Mouse (Mus musculus): Measurements from ENCODE around the gene Acsbg1.
"Not testable (repeated sequence)": the region's sequence is repeated elsewhere in the genome, so short reads cannot be mapped to it uniquely, and the experiment has no call there.

Acsbg1 gene

DNA sequence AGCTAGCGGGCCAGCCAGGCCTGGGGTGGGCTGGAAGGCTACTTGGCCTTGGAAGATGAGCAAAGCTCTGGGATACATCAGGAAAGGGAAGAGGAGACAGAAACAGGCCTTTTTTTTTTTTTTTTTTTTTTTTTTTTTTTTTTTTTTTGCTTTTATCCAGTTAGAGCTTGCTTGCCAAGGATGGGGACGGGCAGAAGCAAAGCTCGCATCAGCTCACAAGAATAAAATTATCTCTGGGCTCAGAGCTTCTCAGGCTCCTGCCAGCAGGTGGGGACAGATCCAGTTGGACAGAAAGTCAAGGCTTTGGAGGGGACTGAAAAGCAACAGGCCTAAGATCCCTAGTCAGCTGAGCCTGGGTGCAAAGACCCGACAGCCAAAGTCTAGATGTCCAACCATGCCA lies 32.9 kb downstream of the Acsbg1 start:
- ATAC-seq (ENCODE audit: insufficient number of reproducible peaks, low FRiP score, low TSS enrichment) = no peak; the same call in 1 of the 2 replicates

DNA sequence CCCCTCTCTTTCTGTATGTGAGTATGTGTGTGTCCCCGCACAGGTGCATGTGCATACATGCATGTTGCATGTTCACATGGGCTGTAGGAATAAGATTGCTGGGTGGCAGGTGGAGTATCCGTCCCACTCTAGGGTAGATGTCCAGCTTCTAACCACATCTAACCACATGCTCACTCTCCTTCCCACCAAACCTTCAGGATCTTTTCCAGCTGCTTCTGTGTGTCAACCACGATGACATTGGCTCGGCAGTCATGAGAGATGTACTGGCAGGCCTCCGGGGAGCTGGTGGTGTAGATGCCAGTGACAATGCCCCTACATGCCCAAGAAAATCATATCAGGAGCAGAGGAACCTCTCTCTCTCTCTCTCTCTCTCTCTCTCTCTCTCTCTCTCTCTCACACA lies 34.4 kb downstream of the Acsbg1 start:
- no peak for ATAC-seq (ENCODE audit: insufficient number of reproducible peaks, low FRiP score, low TSS enrichment)

DNA sequence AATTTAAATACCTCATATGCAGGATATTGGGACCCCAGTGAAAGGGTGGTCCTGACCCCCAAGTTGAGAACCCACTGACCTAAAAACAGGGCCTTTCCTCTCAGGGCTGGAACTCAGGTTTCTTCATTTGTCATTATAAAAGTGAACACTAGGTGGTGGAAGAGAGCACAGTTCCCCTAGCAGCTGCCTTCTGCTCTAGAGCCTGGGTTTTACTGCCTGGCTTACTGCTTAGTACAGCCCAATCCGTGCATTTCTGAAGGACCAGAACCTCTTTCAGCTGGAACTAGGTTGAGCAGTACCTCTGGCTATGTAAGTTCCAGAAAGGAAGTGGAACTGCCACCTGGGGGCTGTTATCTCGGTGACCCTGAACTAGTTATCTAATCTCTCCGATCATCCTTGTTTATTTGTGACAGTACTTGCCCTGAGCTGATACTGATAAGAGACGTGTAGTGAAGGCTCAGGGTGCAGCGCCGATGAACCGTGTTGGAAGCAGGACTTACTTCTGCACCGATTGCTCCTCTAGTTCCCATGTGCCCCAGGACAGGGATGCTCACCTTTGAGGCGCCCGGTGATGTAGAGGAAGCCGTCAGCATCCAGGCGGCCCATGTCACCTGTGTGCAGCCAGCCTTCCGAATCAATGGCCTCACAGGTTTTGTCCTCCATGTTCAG lies 47.4 kb downstream of the Acsbg1 start:
- ATAC-seq (ENCODE audit: insufficient number of reproducible peaks, low FRiP score, low TSS enrichment) = peak; percentile 61; the same call in 1 of the 2 replicates

DNA sequence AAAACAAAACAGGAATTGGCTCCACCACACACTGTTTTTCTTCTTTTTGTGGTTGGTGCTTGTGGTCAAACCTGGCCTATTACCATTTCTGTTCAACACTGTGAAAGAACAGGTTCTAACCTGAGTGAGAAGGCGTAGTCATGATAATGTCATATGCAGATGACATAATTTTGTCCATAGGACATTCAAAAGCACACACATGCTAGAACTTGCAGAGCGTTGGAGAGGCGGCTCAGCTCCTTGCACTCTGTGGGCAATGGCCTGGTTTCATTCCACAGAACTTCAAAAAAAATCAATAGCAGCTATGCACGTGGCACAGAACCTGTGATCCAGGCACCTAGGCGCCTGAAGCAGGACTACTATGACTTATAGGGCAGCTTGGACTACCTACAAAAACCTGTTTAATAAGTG lies 48.9 kb downstream of the Acsbg1 start:
- no peak for ATAC-seq (ENCODE audit: insufficient number of reproducible peaks, low FRiP score, low TSS enrichment)

DNA sequence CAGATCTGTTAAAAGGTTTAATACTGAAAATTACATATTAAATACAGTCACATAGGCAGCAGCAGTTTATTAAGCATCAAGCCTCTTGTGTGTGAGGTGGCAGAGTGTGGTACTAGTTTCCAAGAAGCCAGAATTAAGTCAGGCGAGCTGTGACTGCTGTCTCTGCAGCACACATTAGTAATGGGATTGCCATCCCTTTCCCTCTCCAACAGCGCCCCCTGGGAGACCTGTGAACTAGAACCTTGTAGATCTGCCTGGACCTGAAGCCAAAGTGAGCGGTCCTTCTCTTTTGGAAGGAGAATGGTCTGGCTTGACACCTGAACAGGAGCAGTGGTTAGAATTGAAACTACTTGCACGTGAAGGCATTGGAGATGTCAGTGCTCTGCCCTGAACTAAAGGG lies 56.8 kb downstream of the Acsbg1 start:
- no peak for ATAC-seq (ENCODE audit: insufficient number of reproducible peaks, low FRiP score, low TSS enrichment)

DNA sequence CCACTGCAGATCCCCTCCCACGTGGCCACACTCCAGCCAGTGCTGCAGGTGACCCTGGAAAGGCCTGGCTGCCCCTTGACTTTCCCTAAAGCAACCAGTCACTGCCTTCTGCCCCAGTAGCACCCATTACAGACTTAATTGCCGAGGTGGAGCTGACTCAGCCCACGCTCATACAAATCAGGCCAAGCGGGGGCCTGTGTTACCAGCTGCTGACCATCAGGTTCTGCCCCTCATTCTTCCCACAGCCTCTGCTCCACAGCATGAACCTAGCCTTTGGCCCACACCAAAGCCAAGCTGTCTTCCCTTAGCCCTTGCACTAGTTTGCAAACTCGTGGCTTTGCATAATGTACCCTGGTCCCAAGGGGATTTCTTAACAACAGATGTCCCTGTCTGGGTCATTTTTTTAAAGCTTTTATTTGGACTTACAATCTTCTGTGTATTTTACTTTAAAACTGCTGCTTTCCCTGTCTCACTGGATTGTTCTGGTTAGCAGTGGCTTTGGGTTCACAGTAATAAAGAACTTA lies 57.5 kb downstream of the Acsbg1 start:
- no peak for ATAC-seq (ENCODE audit: insufficient number of reproducible peaks, low FRiP score, low TSS enrichment)

DNA sequence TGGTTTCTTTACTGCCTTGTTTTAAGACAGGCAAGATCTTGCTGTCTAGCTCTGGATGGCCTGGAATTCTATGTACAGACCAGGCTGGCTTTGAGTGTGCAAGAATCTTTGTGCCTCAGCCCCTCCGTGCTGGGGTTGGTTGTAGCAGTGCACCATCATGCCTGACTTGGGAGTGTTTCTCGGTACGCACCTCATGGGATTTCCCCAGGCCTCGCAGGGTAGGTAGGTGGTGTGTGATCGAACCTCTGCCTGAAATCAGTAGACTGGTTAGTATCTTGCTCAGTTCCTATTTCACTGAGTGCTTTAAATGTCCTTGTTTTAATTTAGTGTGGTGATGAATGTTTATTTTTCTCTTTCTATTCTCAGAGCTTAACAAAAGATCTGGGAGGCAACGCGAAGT lies 58.8 kb downstream of the Acsbg1 start:
- ATAC-seq (ENCODE audit: insufficient number of reproducible peaks, low FRiP score, low TSS enrichment) = no peak

DNA sequence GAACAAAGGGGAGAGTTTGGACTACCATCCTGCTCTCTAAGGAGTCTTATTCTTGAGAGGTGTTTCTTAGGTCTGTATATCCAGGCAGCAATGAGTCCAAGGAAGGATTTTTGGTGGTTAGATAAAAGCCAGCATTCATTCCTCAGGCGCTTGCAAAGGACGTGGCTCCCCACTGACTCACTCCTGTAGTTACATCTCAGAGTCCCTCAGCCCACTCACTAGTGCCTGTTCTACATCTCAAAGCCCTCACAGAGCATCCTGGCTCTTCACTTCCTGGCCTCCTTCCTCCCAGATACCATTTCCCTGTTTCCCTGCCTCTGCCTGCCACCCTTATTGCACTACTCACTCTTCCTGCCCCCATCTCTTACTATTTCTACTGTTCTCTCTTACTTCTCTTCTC lies 59.3 kb downstream of the Acsbg1 start:
- no peak for ATAC-seq (ENCODE audit: insufficient number of reproducible peaks, low FRiP score, low TSS enrichment)

DNA sequence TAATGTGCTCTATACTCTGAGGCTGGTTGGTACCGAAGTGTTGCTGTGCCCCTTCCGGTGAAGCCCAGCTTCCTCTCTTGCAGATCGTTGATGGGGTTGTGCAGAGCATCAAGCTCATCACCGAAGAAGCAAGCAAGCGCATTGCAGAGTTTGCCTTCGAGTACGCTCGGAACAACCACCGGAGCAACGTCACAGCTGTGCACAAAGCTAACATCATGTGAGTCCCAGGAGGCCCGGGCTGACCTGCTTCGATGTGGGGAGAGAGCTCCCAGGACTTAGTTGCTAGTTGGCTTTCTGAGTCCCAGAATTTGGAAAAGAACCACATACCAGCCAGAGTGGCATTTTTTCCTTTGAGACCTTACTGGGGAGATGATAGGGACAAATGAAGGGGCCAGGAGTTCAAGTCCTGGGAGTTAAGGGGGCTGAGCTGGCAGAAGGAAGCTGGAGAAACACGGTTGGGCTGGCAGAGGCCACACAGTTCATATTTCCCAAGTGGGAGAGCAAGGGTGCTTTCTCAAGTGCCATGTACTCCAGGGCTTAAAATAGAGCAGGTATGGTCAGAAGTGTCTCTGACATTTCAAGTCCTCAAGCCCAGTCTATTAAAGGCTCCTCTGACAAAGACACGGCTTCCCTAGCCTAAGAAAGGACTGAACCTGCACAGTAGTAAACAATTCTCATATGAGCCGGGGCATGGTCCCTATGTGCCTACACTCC lies 64.8 kb downstream of the Acsbg1 start:
- no peak for ATAC-seq (ENCODE audit: insufficient number of reproducible peaks, low FRiP score, low TSS enrichment)

DNA sequence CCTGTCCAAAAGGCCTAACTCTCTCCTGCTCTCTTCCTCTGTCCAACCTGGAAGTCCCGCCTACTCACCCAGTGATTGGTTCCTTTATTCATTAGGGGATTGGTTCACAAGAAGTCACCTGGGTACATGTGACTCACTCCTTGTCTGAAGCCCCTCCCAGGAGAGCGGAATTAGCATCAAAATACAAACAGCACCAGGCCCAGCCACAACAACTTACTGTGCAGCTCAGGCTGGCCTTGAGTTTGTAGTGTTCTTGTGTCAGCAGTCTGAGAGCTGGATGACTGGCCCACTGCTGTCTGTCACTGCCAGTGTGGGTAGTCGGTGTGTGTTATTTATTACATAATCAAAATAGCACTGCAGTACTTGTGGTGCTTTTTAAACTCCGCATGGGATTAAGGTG lies 68.0 kb downstream of the Acsbg1 start:
- not testable (repeated sequence) for ATAC-seq (ENCODE audit: insufficient number of reproducible peaks, low FRiP score, low TSS enrichment)

DNA sequence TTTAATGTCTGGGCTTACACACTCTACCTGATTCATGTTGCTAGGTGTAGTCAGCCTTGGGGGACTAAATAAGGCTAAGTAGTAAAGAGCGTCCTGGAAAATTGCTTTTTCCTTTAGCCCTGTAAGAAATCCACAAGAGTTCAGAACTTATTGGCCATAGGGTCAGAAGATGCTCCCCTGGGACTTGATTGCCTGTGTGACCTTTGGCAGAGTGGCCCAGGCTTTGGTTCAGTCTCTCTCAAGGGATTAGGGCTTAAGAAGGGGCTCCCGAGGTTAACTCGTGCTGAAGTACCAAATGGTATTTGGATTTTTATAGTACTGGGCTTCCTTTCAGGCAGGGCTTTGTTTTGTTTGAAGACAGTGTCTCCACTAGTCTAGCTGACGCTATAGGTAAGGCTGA lies 73.8 kb downstream of the Acsbg1 start:
- ATAC-seq (ENCODE audit: insufficient number of reproducible peaks, low FRiP score, low TSS enrichment) = no peak

DNA sequence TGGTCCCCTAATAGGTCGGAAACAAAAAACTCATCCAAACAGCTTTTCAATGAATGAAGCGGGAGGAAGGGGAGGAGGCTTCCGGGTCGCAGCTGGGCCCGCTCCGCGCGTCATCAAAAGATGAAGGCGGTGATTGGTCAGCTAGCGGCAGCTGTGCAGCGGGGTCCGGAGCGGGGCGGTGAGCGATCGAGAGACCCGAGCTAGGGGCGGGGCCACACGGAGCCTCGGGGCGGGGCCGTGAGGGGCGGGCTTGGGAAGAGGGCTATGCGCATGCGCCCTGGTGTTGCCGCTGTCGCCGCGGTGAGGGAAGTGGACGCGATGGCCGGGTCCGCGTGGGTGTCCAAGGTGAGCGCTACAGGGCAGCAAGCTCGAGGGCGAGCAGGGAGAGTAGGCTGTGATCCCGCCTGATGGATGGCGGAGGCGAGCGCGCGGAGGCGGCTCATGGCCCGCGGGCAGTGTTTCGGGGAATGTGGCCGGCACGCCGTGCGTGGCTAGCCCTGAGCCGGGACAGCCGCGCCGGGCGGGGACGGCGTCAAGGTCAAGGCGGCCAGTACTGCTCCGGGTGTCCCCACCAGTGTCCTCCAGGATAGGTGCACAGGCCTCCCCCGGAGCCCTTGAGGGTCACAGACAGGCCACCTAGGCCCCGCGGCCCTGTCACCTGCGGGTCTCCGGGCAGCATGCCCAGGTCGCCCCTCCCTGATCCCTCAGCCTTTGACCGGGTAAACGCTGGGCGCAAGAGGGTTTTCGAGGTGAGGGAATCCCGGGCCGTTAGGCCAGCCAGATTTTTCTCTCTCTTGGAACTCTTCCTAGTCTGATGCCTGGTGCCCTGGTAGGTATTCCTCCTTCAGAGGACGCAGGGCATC lies 75.2 kb downstream of the Acsbg1 start, which contains the start of gene Idh3a:
Gene Idh3a (plus strand): TSS at position 136 of the 863 bp plus-strand sequence.
- peak; percentile 91 for ATAC-seq (ENCODE audit: insufficient number of reproducible peaks, low FRiP score, low TSS enrichment)

DNA sequence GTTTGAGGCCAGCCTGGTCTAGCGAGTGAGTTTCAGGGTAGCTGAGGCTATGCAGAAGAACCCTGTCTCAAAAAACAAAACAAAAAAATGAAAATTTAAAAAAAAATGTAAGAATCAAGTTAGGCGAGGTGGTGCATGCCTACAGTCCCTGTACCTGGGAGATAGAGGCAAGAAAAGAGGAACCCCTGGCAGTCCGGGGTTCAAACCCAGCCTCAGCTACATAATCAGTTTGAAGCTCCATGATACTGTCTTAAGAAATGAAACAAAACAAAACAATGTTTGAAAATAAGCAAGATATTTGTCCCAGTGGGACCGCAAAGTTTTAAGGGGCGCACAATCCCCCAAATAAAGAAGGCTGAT lies 75.9 kb downstream of the Acsbg1 start:
- no peak for ATAC-seq (ENCODE audit: insufficient number of reproducible peaks, low FRiP score, low TSS enrichment)

DNA sequence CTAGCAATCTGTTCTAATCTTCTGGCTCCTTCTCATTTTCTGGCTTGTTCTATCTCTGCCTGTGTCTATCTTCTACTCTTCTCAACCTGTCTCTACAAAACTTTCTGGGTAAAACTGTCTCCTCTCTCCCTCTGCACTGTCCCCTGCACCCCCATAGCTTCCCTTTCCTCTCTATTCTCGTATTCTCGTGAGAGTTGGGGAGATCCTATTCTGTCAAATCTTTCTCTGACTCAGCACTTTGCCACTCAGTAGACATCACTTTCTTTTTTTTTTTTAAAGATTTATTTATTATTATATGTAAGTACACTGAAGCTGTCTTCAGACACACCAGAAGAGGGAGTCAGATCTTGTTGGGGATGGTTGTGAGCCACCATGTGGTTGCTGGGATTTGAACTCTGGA lies 77.5 kb downstream of the Acsbg1 start:
- not testable (repeated sequence) for ATAC-seq (ENCODE audit: insufficient number of reproducible peaks, low FRiP score, low TSS enrichment)

DNA sequence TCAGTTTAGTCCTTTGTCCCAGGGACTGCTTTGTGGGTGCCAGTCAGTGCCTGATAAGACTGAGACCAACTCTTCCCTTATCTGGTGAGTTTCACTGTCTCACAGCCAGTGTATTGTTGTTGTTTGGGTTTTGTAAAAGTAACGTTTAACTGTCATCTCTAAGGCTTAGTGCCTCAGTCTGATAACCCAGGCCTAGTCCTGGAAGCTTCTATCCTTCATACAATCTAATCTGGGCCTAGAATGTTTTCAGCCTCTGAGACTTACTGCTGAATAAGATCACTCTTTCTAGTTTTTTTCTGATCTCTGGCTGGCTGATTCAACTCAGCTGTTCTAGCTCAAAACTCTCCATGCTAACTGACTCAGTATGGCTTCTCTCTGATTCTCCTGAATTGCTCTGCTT lies 78.0 kb downstream of the Acsbg1 start:
- no peak for ATAC-seq (ENCODE audit: insufficient number of reproducible peaks, low FRiP score, low TSS enrichment)

DNA sequence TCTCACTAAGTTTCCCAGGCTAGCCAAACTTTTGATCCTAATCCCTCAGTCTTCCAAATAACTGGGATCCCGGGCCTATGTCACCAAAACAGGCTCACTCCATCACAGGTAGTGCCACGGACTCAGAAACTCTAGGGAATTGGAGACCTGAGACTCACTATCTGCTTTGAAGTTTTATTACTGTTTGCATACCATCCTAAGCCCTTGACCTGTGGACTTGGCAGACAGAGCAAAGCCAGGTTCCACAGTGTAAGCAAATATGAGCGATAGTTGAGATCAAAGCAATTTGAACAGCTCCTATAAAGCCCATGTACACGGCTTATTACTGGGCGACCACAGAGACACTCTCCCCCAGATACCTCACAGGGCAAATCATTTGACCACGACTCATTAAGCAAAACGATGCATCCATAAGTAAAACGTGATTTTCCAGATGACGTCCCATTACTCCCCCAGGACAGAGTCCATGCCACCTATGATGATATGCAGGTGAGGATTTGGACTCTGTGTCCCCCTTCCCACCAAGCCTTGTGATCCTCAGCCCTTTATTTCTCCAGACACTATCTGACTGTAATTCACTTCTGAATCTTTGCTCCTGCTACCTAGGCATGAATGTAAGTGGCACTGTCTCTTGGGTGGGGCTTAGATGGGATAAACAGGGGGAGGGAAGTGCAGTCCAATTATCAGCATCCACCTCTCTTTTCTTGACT lies 90.4 kb downstream of the Acsbg1 start:
- no peak for ATAC-seq (ENCODE audit: insufficient number of reproducible peaks, low FRiP score, low TSS enrichment)

DNA sequence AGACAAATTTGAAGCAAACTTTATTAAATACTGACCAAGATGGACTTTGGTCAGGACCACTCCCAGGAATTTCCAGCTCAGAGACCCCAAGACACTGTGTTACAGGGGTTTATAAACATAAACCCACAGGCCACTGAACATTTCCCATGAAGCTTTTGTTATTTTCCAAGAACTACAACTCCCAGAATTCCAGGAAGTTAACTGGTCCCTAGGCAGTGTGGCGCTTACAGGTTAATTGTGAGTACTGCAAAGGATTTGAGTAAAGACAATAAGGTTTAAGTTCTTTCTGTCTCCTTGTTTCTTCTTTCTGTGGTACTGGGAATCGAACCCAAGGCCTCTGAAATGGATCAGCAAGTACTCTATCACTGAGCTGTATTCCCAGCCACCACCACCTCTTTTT lies 92.9 kb downstream of the Acsbg1 start:
- no peak for ATAC-seq (ENCODE audit: insufficient number of reproducible peaks, low FRiP score, low TSS enrichment)

DNA sequence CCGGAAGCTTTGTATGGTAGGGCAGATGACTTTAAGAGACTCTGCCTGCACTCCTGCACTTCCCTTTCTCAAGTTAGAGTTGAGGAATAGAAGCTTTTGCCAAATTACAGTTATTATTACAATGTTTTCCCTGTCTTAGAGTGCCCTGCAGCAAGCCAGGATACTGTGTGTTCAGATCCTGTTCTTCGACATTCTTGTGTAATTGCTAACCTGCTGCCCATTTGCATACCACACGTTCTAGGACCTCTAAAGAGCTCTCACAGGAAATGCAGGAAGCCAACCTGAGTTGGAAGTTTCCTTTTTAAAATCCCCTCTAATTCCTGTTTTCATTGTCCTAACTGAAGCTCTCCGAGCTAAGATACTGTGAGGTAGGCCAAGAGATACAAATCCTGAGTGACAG lies 94.7 kb downstream of the Acsbg1 start:
- no peak for ATAC-seq (ENCODE audit: insufficient number of reproducible peaks, low FRiP score, low TSS enrichment)

DNA sequence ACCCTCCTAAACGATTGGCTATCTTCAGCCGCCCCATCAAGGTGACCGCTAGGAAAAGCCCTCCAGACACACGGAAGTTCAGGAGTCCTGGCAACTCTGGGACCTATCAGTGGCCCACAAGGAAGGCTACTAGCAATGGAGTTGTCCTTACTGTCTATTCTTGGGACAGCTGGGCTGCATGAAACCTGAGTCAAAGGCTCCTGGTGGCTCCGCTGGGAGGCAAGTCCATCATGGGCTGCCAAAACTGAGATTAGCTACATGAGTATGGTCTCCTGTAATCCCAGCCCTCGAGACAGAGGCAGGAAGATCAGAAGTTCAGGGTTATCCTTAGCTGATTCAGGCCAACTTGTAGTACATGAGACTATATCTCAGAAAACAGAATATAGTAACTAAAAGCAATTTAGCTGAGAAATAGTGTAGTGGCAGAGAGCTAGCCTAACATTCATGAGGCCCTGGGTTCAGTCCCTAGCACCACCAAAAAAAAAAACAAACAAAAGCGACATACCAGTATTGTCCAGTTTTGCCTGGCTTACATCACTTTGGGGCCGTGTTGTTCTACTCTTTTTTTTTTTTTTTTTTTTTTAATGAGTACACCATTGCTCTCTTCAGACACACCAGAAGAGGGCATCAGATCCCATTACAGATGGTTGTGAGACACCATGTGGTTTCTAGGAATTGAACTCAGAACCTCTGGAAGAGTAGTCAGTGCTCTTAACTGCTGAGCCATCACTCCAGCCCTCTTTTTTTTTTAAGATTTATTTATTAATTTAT lies 100.7 kb downstream of the Acsbg1 start:
- ATAC-seq (ENCODE audit: insufficient number of reproducible peaks, low FRiP score, low TSS enrichment) = no peak
